Mouse (Mus musculus) c-Kit-negative CD71-positive TER-119-positive erythroid progenitor cells, embryonic 14.5 days (primary cell): ENCODE results near the gene Snn.

ENCODE experiments used
- DNase-seq: peaks from one replicate; pipeline ENCODE4 v3.0.0-alpha.2; 2013; ENCODE audit warnings: low read depth, low spot score

Gene Snn

GRCm38 (mm10) chr16:11084181-11084580 is 23.4 kb downstream of the Snn start:
- DNase-seq, result no peak

- DNase-seq, result no peak
Observed at GRCm38 (mm10) chr16:11086299-11086698, 25.6 kb downstream of the Snn start.

GRCm38 (mm10) chr16:11086856-11087588 is 26.3 kb downstream of the Snn start:
- DNase-seq, result no peak

- DNase-seq, result no peak
Observed at GRCm38 (mm10) chr16:11090836-11091570, 30.3 kb downstream of the Snn start.

GRCm38 (mm10) chr16:11092061-11092460 is 31.3 kb downstream of the Snn start:
- no peak for DNase-seq

- DNase-seq, result no peak
Observed at GRCm38 (mm10) chr16:11092523-11092922, 31.8 kb downstream of the Snn start.

- no peak for DNase-seq
Observed at GRCm38 (mm10) chr16:11093717-11094386, 33.1 kb downstream of the Snn start.

- no peak for DNase-seq
Observed at GRCm38 (mm10) chr16:11097301-11097700, 36.6 kb downstream of the Snn start.

- no peak for DNase-seq
Observed at GRCm38 (mm10) chr16:11104905-11105304, 44.2 kb downstream of the Snn start.

GRCm38 (mm10) chr16:11109198-11109740 is 48.5 kb downstream of the Snn start:
- DNase-seq, result no peak

- no peak for DNase-seq
Observed at GRCm38 (mm10) chr16:11122625-11123024, 61.9 kb downstream of the Snn start.

GRCm38 (mm10) chr16:11124110-11124509 is 63.4 kb downstream of the Snn start:
- no peak for DNase-seq
